Mouse (Mus musculus) skeletal muscle tissue, adult 2 months (tissue): ENCODE measurements at regions not wholly inside any gene's neighbourhood (a gene's known extent, or its start where the extent isn't known, plus 50 kb on each side); places are given as distances from the start of the nearest gene placed in this dataset.
A peak's percentile ranks its signal among the peaks of the same experiment; 100 is the strongest.
"Not testable (repeated sequence)": the region's sequence is repeated elsewhere in the genome, so short reads cannot be mapped to it uniquely, and the experiment has no call there.

Experiments
- DNase-seq: peaks from one replicate; pipeline ENCODE4 v3.0.0-alpha.2; 2012; ENCODE audit warnings: low read depth, low spot score

DNA sequence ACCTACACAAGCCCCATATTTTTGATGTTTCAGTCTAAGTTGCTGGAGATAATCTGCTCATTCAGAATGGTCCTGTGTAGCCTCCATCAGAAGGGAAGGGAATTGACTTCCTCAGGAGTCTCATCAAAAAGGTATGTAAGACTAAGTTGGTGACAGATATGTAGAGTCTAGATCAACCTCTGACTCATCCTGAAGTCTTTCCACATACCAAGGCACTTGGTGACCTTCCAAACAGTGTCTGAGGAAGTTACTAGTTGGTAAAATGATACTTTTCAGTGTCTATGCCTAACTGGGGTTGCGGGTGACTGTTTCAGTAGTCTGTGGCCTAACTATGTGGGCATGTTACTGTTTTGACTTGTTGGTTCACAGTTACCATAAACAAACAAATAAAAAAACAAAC, 133.0 kb upstream of the Plcb4 start:
- DNase-seq = peak; percentile 38

DNA sequence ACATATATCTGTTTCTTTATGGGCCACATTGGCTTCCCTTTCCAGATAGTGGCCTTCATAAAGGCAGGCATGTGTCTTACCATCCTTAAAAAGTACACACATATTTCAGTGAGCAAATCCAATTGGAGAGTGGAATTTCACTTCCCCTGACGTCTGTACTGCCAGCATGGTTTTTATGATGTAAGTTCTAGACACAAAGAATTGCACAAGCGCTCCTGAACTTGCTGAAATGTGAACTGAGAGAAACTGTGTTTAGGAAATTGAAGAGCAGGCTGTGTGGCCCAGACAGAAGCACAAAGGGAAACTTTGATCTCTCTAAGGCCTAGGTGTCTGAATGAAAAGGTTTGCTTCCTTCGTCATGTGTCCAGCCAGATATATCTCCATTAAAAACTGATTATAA, 129.2 kb upstream of the Plcb4 start:
- DNase-seq = no peak

GRCm38 (mm10) chr2:135536303-135536871, 122.4 kb upstream of the Plcb4 start:
- DNase-seq = no peak

DNA sequence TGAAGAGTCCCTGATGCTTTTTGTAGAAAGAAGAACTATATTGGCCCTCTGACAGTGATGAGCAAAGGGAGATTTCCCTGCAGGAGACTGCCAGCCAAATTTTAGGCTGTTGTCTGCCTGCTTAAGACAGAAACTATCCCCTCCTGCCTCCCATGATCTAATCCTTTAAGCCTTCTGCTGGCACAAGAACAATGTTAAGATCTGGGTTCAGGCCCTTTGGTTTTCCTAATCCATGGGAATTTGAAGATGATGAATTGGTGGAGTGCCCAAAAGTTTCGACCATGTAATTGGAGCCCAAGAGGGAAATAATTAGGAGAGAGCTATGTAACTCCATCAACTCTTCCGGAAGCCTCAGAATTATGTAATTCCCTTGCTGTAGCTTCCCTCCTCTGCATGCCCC, 120.8 kb upstream of the Plcb4 start:
- peak; percentile 80 for DNase-seq

DNA sequence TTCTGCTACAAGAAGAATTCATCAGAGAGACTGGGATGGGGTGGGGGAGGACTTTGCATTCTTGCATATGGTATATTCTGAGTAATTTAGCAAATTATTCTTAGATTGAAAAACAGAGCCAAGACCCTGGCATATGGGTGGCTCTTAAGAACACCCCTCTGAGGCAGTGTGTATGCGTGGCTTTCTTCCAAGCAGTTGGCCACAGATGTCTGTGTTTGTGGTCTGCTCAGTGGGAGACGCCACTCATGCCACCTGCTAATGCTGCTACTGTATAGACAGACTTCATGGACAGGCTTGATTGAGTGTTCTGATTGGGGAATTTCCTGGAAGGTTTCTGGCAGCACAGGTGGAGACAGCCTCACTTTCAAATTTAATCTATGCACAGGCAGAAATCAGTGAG, 117.8 kb upstream of the Plcb4 start:
- DNase-seq = no peak

- no peak for DNase-seq
These were observed 116.9 kb upstream of the Plcb4 start for GRCm38 (mm10) chr2:135541930-135542329.

- no peak for DNase-seq
These were observed 113.9 kb upstream of the Plcb4 start for GRCm38 (mm10) chr2:135544882-135545281.

GRCm38 (mm10) chr2:135547966-135548365, 110.8 kb upstream of the Plcb4 start:
- no peak for DNase-seq

DNA sequence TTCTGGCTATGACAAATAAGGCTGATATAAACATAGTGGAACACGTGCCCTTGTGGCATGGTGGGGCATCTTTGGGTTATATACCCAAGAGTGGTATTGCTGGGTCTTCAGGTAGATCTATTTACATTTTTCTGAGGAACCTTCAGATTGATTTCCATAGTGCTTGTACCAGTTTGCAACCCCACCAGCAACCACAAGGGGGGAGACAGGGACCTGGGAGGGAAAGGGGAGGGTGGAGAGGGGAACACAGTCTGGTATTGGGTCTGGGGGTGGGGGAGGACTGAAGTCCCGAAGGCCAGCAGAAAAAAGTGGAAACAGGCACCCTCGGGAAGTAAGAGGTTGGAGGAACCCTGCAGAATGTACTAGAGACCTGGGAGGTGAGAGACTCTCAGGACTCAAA, 105.8 kb upstream of the Plcb4 start:
- no peak for DNase-seq

- DNase-seq = not testable (repeated sequence)
These were observed 100.8 kb upstream of the Plcb4 start for GRCm38 (mm10) chr2:135558026-135558425.

DNA sequence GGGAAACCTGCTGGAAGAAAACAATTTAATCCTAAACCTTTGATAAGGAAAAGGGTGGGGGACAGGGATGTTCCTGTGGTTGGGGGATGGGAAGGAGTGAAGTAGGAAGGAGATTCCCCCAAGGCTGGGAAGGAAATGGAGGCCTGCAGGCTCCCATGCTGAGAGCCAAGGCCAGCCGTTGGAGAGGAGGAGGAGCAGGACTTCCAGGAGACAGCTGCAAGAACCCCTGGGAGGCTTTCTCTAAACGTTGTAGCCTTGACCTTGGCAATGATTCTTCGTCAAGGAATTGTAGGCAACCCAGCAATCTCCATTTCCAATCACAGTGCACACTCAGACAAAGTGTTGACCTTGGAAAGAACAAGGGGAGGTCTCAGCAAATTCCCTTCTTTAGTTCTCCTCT, 99.5 kb upstream of the Plcb4 start:
- peak; percentile 69 for DNase-seq

DNA sequence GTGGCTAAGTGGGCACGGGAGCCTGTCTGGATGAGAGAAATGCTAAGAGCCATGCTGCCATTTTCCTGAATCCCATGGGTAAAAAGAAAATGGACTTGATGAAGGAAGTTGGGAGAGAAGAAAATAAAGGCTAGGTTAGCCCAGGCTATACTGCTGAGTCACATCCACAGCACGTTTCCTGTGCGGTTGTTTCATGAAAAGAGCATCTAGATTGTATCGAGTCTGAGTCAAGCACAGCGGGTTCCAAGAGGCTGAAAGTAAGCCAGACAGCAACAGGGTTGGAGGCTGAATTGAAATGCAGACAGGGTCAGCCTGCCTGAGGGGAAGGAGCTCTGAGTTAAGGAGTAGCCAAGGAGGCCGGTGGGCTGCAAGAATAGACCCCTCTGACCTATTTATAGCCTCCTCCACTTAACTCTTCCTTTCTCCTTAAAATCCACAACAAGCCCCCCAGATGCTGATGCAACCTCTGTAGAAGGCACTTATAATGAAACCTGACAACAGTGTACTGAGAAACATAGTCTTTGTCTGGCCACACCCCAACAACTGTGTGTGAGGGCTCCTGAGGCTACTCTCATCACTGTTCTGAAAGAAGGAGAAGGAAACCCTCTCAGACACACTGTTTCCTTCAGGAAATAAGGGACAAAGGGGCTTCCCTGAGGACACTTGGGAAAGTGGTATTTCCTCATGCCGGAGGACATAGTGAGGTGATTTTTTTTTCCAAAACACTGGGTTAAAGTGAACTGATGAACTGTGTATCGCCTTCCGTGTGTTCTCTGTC, 98.7 kb upstream of the Plcb4 start:
- no peak for DNase-seq

- DNase-seq = no peak
These were observed 98.0 kb upstream of the Plcb4 start for GRCm38 (mm10) chr2:135560856-135561255.

DNA sequence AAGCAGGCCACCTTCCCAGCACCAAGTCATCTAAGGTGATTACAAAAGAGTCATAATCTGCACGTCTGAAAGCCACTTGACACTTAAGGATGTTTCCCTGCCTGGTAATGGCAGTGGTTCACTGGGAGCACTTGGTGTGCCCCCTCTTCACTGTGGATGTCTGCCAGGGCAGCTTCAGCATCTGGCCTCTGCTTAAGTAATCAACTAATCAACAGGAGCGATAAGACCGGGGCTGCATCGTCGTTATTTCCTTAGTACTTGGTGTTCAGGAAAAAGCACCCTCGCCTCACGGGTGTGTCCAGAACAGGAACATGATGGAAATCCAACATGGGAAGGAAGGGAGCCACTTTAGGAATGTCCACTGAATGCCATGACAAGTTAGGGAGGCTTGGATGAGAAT, 97.1 kb upstream of the Plcb4 start:
- DNase-seq = peak; percentile 67

DNA sequence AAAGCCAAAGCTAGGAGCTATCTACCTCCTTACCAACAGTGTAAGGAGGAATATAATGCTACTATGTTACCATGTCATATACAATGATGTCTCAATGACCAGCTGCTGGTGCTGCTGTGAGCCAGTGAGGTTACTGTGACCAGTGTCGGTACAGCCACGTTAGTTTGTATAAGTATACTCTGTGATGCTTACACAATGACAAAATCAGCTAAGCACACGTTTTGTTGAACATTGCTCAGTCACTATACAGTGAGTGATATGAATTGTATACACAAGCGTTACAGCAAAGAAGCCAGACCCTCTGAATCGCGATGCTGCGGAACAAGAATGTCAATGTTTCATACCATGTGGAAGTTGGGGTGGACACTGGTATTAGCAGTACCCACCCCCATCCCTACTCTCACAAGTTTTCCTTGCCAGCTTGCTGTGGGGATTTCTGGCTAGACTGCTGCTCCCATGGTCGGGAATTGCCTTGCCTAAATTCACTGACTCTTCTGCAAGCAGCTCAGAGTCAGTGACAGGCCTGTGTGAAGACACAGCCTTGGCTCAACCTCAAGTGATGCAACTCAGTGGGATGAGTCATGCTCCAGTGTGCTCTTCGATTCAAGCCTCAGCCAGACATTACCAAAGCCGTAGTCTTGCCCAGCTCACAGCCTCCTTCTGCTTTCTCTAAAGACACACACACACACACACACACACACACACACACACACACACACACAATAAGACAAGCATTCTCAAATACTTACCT, 96.5 kb upstream of the Plcb4 start:
- peak; percentile 89 for DNase-seq

GRCm38 (mm10) chr2:135564231-135564630, 94.6 kb upstream of the Plcb4 start:
- no peak for DNase-seq

GRCm38 (mm10) chr2:135568350-135568749, 90.5 kb upstream of the Plcb4 start:
- no peak for DNase-seq

DNA sequence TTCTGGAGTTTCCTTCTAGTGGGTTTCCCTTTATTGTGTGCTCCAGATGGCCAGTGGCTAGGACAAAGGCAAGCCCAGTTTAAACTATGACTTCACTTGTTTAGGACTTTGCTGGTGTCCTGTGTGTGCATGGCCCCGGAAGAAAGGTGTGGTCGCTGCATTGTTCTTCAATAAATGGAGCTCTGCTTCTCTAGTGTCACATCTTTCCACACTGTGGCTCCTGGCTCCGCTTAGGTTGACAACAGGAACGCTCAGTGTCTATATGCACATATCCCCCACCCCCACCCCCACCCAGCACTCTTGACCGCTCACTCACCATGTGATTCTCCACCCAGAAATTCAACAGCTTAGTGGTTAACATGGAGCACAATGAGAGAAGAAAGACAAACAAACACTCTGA, 87.2 kb upstream of the Plcb4 start:
- DNase-seq = peak; percentile 33

- no peak for DNase-seq
These were observed 81.6 kb upstream of the Plcb4 start for GRCm38 (mm10) chr2:135577228-135577627.

GRCm38 (mm10) chr2:135578135-135578534, 80.7 kb upstream of the Plcb4 start:
- no peak for DNase-seq

DNA sequence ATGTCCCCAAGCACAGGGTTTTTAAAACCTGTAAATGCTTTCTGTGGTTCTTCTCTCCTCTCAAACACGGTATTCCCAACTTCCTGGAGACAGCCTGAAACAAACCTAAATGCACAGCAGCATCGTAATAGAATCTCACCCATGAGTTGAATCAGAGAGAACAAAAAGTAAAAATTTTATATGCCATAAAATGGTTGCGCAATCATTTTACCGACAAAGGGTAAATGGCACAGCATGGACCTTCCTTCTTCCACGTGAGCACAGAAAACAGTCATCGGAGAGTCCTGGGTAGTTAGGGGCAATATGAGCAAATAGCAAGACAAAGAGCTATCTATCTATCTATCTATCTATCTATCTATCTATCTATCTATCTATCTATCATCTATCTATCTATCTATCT, 79.3 kb upstream of the Plcb4 start:
- DNase-seq = no peak

GRCm38 (mm10) chr2:135580051-135580450, 78.8 kb upstream of the Plcb4 start:
- DNase-seq = no peak

- DNase-seq = no peak
These were observed 76.5 kb upstream of the Plcb4 start for GRCm38 (mm10) chr2:135582341-135582740.
